ENCODE assay signal across 17 mouse cellular contexts in genomic region chr6:4680576-4680975, GRCm38 (mm10).
"Had no signal": no experiment of that assay in that cellular context is flagged by ENCODE, and none has a peak within 500 bp of the region (broad histone marks: within the 10 kb centered on the region; RNA-seq: fewer than 3 reads in every experiment).

No protein-coding gene starts in this region.

- DNase-seq: kidney, adult 9 months; kidney, postnatal 25 days; layer of hippocampus, adult 9-11 months; layer of hippocampus, postnatal 36 days; liver, embryonic 13.5 days; lung, adult 2 months; lung, postnatal 14 days; lung, postnatal 4 days; thymus, adult 18-20 months; thymus, postnatal 36 days had no signal

- H3K27ac ChIP-seq: kidney, postnatal 0 days; layer of hippocampus, adult 2 months; left cerebral cortex, adult 2 months; liver, embryonic 13.5 days; midbrain, embryonic 13.5 days; neural tube, embryonic 13.5 days had no signal

- H3K9ac ChIP-seq: liver, embryonic 13.5 days; midbrain, embryonic 13.5 days; neural tube, embryonic 13.5 days had no signal

- H3K9me3 ChIP-seq: liver, embryonic 13.5 days; midbrain, embryonic 13.5 days; neural tube, embryonic 13.5 days had no signal

- H3K4me1 ChIP-seq: liver, embryonic 13.5 days had no signal

- H3K4me2 ChIP-seq: liver, embryonic 13.5 days; midbrain, embryonic 13.5 days; neural tube, embryonic 13.5 days had no signal

- H3K27me3 ChIP-seq: liver, embryonic 13.5 days; midbrain, embryonic 13.5 days; neural tube, embryonic 13.5 days had no signal

- ATAC-seq: midbrain, embryonic 13.5 days; midbrain, embryonic 16.5 days had no signal

- H3K4me3 ChIP-seq: layer of hippocampus, adult 2 months; left cerebral cortex, adult 2 months; liver, embryonic 13.5 days; midbrain, embryonic 13.5 days; myocyte; neural tube, embryonic 13.5 days had no signal

- H3K36me3 ChIP-seq: liver, embryonic 13.5 days had no signal
